Mouse (Mus musculus): ENCODE results near the gene Arhgap27. TPM values are rescaled to one million over a fixed set of nuclear protein-coding genes. Genes with fewer than 3 reads are reported as not detected.
"Not testable (repeated sequence)": the region's sequence is repeated elsewhere in the genome, so short reads cannot be mapped to it uniquely, and the experiment has no call there.

The Arhgap27 gene
- total and polyA plus RNA-seq, 3 experiments = 14.1 to 22.9 (median 18.5) TPM

DNA sequence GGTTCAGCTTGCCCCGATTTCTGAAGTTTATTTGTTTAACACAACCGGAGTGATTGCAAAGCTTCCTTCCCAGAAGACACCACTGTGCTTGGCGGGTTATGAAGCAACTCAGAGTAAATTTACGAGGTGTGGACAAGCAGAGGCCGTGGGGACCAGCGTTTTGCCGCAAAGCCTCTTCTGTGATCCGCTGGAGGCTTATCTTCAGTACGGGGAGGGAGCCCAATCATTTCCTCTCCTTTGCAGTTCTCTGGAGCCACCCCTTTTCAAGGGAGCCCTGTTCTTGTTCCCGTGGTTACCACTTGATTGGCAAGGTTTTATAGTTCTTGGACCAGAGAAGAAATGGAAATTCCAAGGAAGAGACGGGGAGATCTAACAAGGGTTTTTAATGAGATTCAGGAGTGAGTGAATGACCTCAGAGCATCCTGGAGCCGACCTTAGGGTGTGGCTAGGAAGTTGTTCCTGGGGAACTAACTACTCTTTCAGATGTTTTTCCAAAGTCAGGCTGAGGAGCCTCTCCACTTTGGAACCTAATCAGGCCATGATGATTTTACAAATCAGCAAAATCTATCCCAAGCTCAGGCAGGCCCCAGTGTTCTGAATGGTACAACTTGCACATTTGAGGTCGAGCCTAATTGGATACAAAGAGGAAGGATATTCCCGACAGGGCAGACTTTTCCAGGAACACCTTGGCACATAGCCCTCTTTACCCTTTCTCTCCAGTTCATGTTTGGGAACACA lies 71.2 kb downstream of the Arhgap27 start:
- H3K79me2 ChIP-seq (replicated peaks; ENCODE audit: control insufficient read depth, insufficient read depth, low read length) = no peaks in the 10 kb centered on the region
- DNase-seq = peak; percentile 65 to 76
- H3K27me3 ChIP-seq (ENCODE audit: control insufficient read depth, insufficient read depth, low read length) = no peaks in the 10 kb centered on the region
- 12% methylated on average over 14 of the region's 14 CpGs for WGBS
- peak overlapping the region; percentile 72 for H3K27ac ChIP-seq
- 0 out of 2 replicates have a peak overlapping the region, but pooled peaks have one; percentile 31 for H3K9ac ChIP-seq (ENCODE audit: low read depth, low read length)
- no peak overlapping the region for H3K4me3 ChIP-seq
- TF ChIP-seq CTCF (IDR thresholded peaks at IDR 0.05) (no peak), POLR2A (IDR thresholded peaks at IDR 0.05; ENCODE audit: insufficient read depth, low read depth, low read length) (0 out of 2 replicates have a peak, but pooled peaks have one; percentile 21)
- H3K4me1 ChIP-seq (ENCODE audit: control insufficient read depth, insufficient read depth, low read length) = peaks cover 16% of the 10 kb centered on the region
- no peaks in the 10 kb centered on the region for H3K36me3 ChIP-seq (ENCODE audit: control insufficient read depth, insufficient read depth, low read length)
- intact Hi-C loops (cut with DNase I) = no loop called here

DNA sequence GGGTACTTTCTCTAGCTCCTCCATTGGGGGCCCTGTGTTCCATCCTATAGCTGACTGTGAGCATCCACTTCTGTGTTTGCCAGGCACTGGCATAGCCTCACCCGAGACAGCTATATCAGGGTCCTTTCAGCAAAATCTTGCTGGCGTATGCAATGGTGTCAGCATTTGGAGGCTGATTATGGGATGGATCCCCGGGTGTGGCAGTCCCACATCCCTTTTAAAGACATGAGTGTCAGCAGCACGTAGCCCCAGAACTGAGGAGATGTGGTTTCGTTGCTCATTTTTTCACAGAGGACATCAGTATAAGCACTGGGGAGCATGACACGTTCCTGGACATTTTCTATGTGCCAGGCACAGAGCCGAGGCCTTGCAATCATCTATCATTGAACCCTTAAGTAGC lies 72.7 kb downstream of the Arhgap27 start:
- H3K9ac ChIP-seq (ENCODE audit: low read depth, low read length); DNase-seq; intact Hi-C loops (cut with DNase I); H3K4me3 ChIP-seq; H3K27me3 ChIP-seq (ENCODE audit: control insufficient read depth, insufficient read depth, low read length); H3K36me3 ChIP-seq (ENCODE audit: control insufficient read depth, insufficient read depth, low read length); H3K79me2 ChIP-seq (replicated peaks; ENCODE audit: control insufficient read depth, insufficient read depth, low read length); H3K27ac ChIP-seq: not testable (repeated sequence)
- H3K4me1 ChIP-seq (ENCODE audit: control insufficient read depth, insufficient read depth, low read length) = peaks cover 21% of the 10 kb centered on the region
- WGBS = 89% methylated on average over 7 of the region's 7 CpGs

DNA sequence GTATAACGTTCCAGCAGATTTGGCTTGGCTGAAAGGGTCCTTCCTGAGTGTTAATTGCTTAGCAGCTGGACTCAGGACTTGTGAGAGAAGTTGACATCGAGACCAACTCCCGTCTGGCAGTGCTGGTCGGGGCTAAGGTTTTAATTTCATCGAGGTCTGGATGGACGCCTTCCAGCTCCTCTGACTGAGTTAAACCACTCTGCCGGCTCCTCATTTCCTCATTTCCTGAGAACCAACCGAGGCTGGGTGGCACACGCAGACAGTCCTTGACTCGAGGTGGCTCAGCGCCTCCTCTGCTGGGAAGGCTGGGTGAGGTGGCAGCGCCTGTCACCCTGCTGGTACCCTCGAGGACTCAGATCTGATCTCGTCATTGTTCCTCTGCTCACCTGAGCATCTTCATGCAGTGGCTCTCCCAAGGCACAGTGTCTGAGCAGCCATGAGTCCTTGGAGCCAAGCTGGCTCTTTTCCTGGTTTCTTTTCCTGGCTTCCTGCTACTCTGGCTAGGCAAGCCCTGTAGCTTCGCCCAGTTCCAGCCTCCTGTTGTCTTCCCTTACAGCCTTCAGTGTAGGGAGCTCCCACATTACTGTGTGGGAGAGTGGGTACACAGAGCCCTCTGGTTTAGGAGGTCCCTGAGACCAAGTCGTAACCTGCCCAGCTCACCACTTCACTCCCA lies 75.1 kb downstream of the Arhgap27 start:
- TF ChIP-seq EP300 (IDR thresholded peaks at IDR 0.05; ENCODE audit: insufficient read depth, low read depth, low read length) = no peak
- no peak for TF ChIP-seq POLR2A (IDR thresholded peaks at IDR 0.05; ENCODE audit: insufficient read depth, low read depth, low read length)
- no peak for TF ChIP-seq CTCF (IDR thresholded peaks at IDR 0.05)

DNA sequence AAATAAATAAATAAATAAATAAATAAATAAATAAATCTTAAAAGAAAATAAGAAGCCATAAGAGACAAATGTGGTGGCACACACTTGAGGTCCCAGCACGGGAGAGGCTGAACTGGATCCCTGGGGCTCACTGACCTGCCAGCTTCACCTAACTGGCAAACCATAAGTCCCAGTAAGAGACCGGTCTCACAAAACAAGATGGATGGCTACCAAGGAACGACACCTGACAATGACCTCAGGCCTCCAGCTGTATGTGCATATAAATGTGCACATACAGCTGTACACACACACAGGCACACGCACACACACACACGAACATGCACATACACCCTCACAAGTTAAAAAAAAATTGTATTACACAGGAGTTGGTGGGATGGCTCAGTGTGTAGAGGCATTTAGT lies 76.6 kb downstream of the Arhgap27 start:
- no peak for DNase-seq
- Histone ChIP-seq H3K9ac (ENCODE audit: low read depth, low read length) (no peak overlapping the region), H3K4me1 (ENCODE audit: control insufficient read depth, insufficient read depth, low read length) (peaks cover 16% of the 10 kb centered on the region), H3K27me3 (ENCODE audit: control insufficient read depth, insufficient read depth, low read length) (no peaks in the 10 kb centered on the region), H3K4me3 (no peak overlapping the region), H3K27ac (no peak overlapping the region), H3K79me2 (replicated peaks; ENCODE audit: control insufficient read depth, insufficient read depth, low read length) (no peaks in the 10 kb centered on the region), H3K36me3 (ENCODE audit: control insufficient read depth, insufficient read depth, low read length) (no peaks in the 10 kb centered on the region; the same call in 1 of the 2 replicates)
- intact Hi-C loops (cut with DNase I) = no loop called here
- 98% methylated on average over 5 of the region's 5 CpGs for WGBS
- TF ChIP-seq POLR2A (IDR thresholded peaks at IDR 0.05; ENCODE audit: insufficient read depth, low read depth, low read length) = no peak
- TF ChIP-seq EP300 (IDR thresholded peaks at IDR 0.05; ENCODE audit: insufficient read depth, low read depth, low read length) = no peak
- TF ChIP-seq CTCF (IDR thresholded peaks at IDR 0.05) = no peak

More for the DNA sequence above, 75.1 kb downstream of the Arhgap27 start:
- H3K27ac ChIP-seq = peak overlapping the region; percentile 48
- peaks cover 21% of the 10 kb centered on the region for H3K4me1 ChIP-seq (ENCODE audit: control insufficient read depth, insufficient read depth, low read length)
- intact Hi-C loops (cut with DNase I) = no loop called here
- WGBS = 41% methylated on average over 16 of the region's 16 CpGs
- H3K79me2 ChIP-seq (replicated peaks; ENCODE audit: control insufficient read depth, insufficient read depth, low read length) = no peaks in the 10 kb centered on the region
- no peak overlapping the region for H3K9ac ChIP-seq (ENCODE audit: low read depth, low read length)
- H3K4me3 ChIP-seq = no peak overlapping the region
- no peaks in the 10 kb centered on the region for H3K27me3 ChIP-seq (ENCODE audit: control insufficient read depth, insufficient read depth, low read length)
- H3K36me3 ChIP-seq (ENCODE audit: control insufficient read depth, insufficient read depth, low read length) = no peaks in the 10 kb centered on the region; the same call in 1 of the 2 replicates
- peak; percentile 45 to 49 for DNase-seq

DNA sequence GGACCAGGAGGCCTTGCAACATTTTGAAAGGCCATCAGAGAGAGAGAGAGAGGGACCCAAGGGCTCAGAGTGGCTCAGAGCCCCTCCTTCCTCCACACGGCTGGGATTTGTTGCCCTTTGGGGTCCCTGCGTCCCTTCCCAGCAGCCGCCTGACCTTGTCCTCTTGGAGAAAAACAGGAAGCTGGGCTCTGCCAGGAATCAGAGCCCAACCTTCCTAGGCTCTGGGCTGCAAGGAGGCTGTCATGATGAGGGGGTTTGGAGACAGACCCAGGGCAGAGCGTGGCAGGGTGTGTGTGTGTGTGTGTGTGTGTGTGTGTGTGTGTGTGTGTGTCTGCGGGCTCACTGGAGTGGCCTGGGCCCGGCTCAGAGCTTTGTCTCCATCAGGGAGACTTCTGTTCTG lies 77.5 kb downstream of the Arhgap27 start:
- 31% methylated on average over 6 of the region's 6 CpGs for WGBS
- H3K9ac ChIP-seq (ENCODE audit: low read depth, low read length) = 0 out of 2 replicates have a peak overlapping the region, but pooled peaks have one; percentile 20

DNA sequence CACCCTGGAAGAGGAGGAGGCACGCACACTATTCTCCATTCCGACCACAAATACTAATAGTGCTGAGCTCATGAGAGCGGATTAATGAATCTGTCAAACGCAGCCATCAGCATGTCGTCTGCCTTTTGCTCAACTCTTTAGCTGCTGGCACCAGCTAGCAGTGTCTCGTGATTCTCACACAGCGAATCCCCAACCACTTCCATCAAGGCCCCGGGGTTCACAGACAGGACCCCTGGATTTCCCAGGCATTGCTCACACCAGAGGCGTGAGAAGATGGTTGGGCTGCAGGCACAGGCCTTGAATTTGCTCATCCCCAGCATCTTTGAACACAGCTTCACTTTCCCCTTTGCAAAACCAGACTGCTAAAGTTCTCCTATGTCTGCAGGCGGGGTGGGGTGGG lies 78.2 kb downstream of the Arhgap27 start:
- intact Hi-C loops (cut with DNase I) = no loop called here

More for the DNA sequence above, 77.5 kb downstream of the Arhgap27 start:
- peak overlapping the region; percentile 58 for H3K27ac ChIP-seq
- H3K27me3 ChIP-seq (ENCODE audit: control insufficient read depth, insufficient read depth, low read length) = no peaks in the 10 kb centered on the region
- H3K79me2 ChIP-seq (replicated peaks; ENCODE audit: control insufficient read depth, insufficient read depth, low read length) = no peaks in the 10 kb centered on the region
- TF ChIP-seq EP300 (IDR thresholded peaks at IDR 0.05; ENCODE audit: insufficient read depth, low read depth, low read length) (no peak), POLR2A (IDR thresholded peaks at IDR 0.05; ENCODE audit: insufficient read depth, low read depth, low read length) (no peak), CTCF (IDR thresholded peaks at IDR 0.05) (no peak)
- H3K4me3 ChIP-seq = no peak overlapping the region
- peaks cover 13% of the 10 kb centered on the region for H3K4me1 ChIP-seq (ENCODE audit: control insufficient read depth, insufficient read depth, low read length)
- peak; percentile 52 to 58 for DNase-seq
- no peaks in the 10 kb centered on the region; the same call in 1 of the 2 replicates for H3K36me3 ChIP-seq (ENCODE audit: control insufficient read depth, insufficient read depth, low read length)
- intact Hi-C loops (cut with DNase I) = no loop called here

More for the DNA sequence above, 78.2 kb downstream of the Arhgap27 start:
- 91% methylated on average over 10 of the region's 10 CpGs for WGBS
- Histone ChIP-seq H3K4me1 (ENCODE audit: control insufficient read depth, insufficient read depth, low read length) (peaks cover 13% of the 10 kb centered on the region), H3K4me3 (no peak overlapping the region), H3K79me2 (replicated peaks; ENCODE audit: control insufficient read depth, insufficient read depth, low read length) (no peaks in the 10 kb centered on the region), H3K36me3 (ENCODE audit: control insufficient read depth, insufficient read depth, low read length) (no peaks in the 10 kb centered on the region; the same call in 1 of the 2 replicates), H3K27ac (no peak overlapping the region; the same call in 1 of the 2 replicates), H3K27me3 (ENCODE audit: control insufficient read depth, insufficient read depth, low read length) (no peaks in the 10 kb centered on the region), H3K9ac (ENCODE audit: low read depth, low read length) (no peak overlapping the region)
- DNase-seq = no peak
- TF ChIP-seq POLR2A (IDR thresholded peaks at IDR 0.05; ENCODE audit: insufficient read depth, low read depth, low read length) (no peak), CTCF (IDR thresholded peaks at IDR 0.05) (no peak), EP300 (IDR thresholded peaks at IDR 0.05; ENCODE audit: insufficient read depth, low read depth, low read length) (no peak)

All from heart, adult 2 months (tissue).